Mouse (Mus musculus) cortical plate, adult 2 months (tissue): ENCODE measurements around the gene Gm49353.

Experiments used
- CTCF ChIP-seq: fragments of 200-500 bp; IDR thresholded peaks from 2 replicates; pipeline ENCODE4 v1.5.1; 2011; ENCODE audit warnings: mild to moderate bottlenecking, control low read depth, low read length; ENCODE audit not compliant: insufficient read depth; ENCODE audit errors: extremely low read depth
- POLR2A ChIP-seq: fragments of 200-500 bp; IDR thresholded peaks from 2 replicates; pipeline ENCODE4 v1.6.1; 2011; ENCODE audit warnings: mild to moderate bottlenecking, low read length, control low read depth; ENCODE audit not compliant: insufficient read depth; ENCODE audit errors: extremely low read depth

GRCm38 (mm10) chr10:29161664-29162063 lies 37.1 kb upstream of the Gm49353 start:
- TF ChIP-seq CTCF (no peak), POLR2A (no peak)
